Mouse (Mus musculus): ENCODE results near the gene Scgb1c1. TPM values are rescaled to one million over a fixed set of nuclear protein-coding genes. Genes with fewer than 3 reads are reported as not detected.
A peak's percentile ranks its signal among the peaks of the same experiment; 100 is the strongest.

Gene Scgb1c1
- polyA plus RNA-seq, 1 experiment, result not detected

- H3K27ac ChIP-seq (ENCODE audit: insufficient read depth, low read depth, low read length), result no peak overlapping the region
- H3K36me3 ChIP-seq (ENCODE audit: control insufficient read depth, insufficient read depth, low read length), result no peaks in the 10 kb centered on the region
- H3K4me3 ChIP-seq (ENCODE audit: low read depth, low read length), result no peak overlapping the region
- WGBS, result 84% methylated on average over 4 of the region's 4 CpGs
- H3K4me1 ChIP-seq (ENCODE audit: control insufficient read depth, insufficient read depth, insufficient read length, low read length), result peaks cover 12% of the 10 kb centered on the region
- no peak for TF ChIP-seq POLR2A (IDR thresholded peaks at IDR 0.05; ENCODE audit: low read depth, low read length)
- no peak for TF ChIP-seq CTCF (IDR thresholded peaks at IDR 0.05; ENCODE audit: extremely low read depth, insufficient read length, insufficient replicate concordance, low read depth, low read length)
- no peaks in the 10 kb centered on the region for H3K27me3 ChIP-seq (ENCODE audit: control insufficient read depth, insufficient read depth, low read length)
These were observed 12.0 kb upstream of the Scgb1c1 start for GRCm38 (mm10) chr7:140833341-140833740.

- H3K27ac ChIP-seq (ENCODE audit: insufficient read depth, low read depth, low read length), result peak within 1 kb of the TSS; percentile 58
- WGBS, result 21% methylated on average over 20 of the region's 20 CpGs
- H3K4me3 ChIP-seq (ENCODE audit: low read depth, low read length), result peak within 1 kb of the TSS; percentile 58
These were observed 10.2 kb upstream of the Scgb1c1 start, which contains the start of gene Urah for GRCm38 (mm10) chr7:140834968-140835757. Gene Urah, plus strand, starts transcription at chr7:140835018.

GRCm38 (mm10) chr7:140835758-140836087 lies 9.6 kb upstream of the Scgb1c1 start:
- 29% methylated on average over 2 of the region's 2 CpGs for WGBS
- Histone ChIP-seq H3K36me3 (ENCODE audit: control insufficient read depth, insufficient read depth, low read length) (no peaks in the 10 kb centered on the region), H3K4me3 (ENCODE audit: low read depth, low read length) (peak overlapping the region; percentile 58), H3K27me3 (ENCODE audit: control insufficient read depth, insufficient read depth, low read length) (no peaks in the 10 kb centered on the region), H3K27ac (ENCODE audit: insufficient read depth, low read depth, low read length) (peak overlapping the region; percentile 58), H3K4me1 (ENCODE audit: control insufficient read depth, insufficient read depth, insufficient read length, low read length) (peaks cover 9% of the 10 kb centered on the region)
- TF ChIP-seq POLR2A (IDR thresholded peaks at IDR 0.05; ENCODE audit: low read depth, low read length) (no peak), CTCF (IDR thresholded peaks at IDR 0.05; ENCODE audit: extremely low read depth, insufficient read length, insufficient replicate concordance, low read depth, low read length) (no peak)

More at GRCm38 (mm10) chr7:140834968-140835757, 10.2 kb upstream of the Scgb1c1 start, which contains the start of gene Urah:
- TF ChIP-seq CTCF (IDR thresholded peaks at IDR 0.05; ENCODE audit: extremely low read depth, insufficient read length, insufficient replicate concordance, low read depth, low read length) (no peak), POLR2A (IDR thresholded peaks at IDR 0.05; ENCODE audit: low read depth, low read length) (peak; percentile 47; the same call in 1 of the 2 replicates)
- Histone ChIP-seq H3K4me1 (ENCODE audit: control insufficient read depth, insufficient read depth, insufficient read length, low read length) (peaks cover 9% of the 10 kb centered on the region), H3K36me3 (ENCODE audit: control insufficient read depth, insufficient read depth, low read length) (no peaks in the 10 kb centered on the region), H3K27me3 (ENCODE audit: control insufficient read depth, insufficient read depth, low read length) (no peaks in the 10 kb centered on the region)

- Histone ChIP-seq H3K4me3 (ENCODE audit: low read depth, low read length) (no peak overlapping the region), H3K4me1 (ENCODE audit: control insufficient read depth, insufficient read depth, insufficient read length, low read length) (peaks cover 9% of the 10 kb centered on the region), H3K27ac (ENCODE audit: insufficient read depth, low read depth, low read length) (no peak overlapping the region), H3K27me3 (ENCODE audit: control insufficient read depth, insufficient read depth, low read length) (no peaks in the 10 kb centered on the region), H3K36me3 (ENCODE audit: control insufficient read depth, insufficient read depth, low read length) (no peaks in the 10 kb centered on the region)
- no peak for TF ChIP-seq CTCF (IDR thresholded peaks at IDR 0.05; ENCODE audit: extremely low read depth, insufficient read length, insufficient replicate concordance, low read depth, low read length)
- no peak for TF ChIP-seq POLR2A (IDR thresholded peaks at IDR 0.05; ENCODE audit: low read depth, low read length)
- 87% methylated on average over 9 of the region's 9 CpGs for WGBS
These were observed 8.9 kb upstream of the Scgb1c1 start for GRCm38 (mm10) chr7:140836243-140837115.

GRCm38 (mm10) chr7:140839556-140839955 lies 5.8 kb upstream of the Scgb1c1 start:
- Histone ChIP-seq H3K27me3 (ENCODE audit: control insufficient read depth, insufficient read depth, low read length) (no peaks in the 10 kb centered on the region), H3K4me1 (ENCODE audit: control insufficient read depth, insufficient read depth, insufficient read length, low read length) (peaks cover 13% of the 10 kb centered on the region), H3K4me3 (ENCODE audit: low read depth, low read length) (no peak overlapping the region), H3K36me3 (ENCODE audit: control insufficient read depth, insufficient read depth, low read length) (no peaks in the 10 kb centered on the region), H3K27ac (ENCODE audit: insufficient read depth, low read depth, low read length) (no peak overlapping the region)
- 82% methylated on average over 5 of the region's 5 CpGs for WGBS
- TF ChIP-seq CTCF (IDR thresholded peaks at IDR 0.05; ENCODE audit: extremely low read depth, insufficient read length, insufficient replicate concordance, low read depth, low read length), result no peak
- TF ChIP-seq POLR2A (IDR thresholded peaks at IDR 0.05; ENCODE audit: low read depth, low read length), result no peak

- Histone ChIP-seq H3K4me3 (ENCODE audit: low read depth, low read length) (no peak overlapping the region), H3K27ac (ENCODE audit: insufficient read depth, low read depth, low read length) (no peak overlapping the region), H3K36me3 (ENCODE audit: control insufficient read depth, insufficient read depth, low read length) (no peaks in the 10 kb centered on the region), H3K4me1 (ENCODE audit: control insufficient read depth, insufficient read depth, insufficient read length, low read length) (peaks cover 4% of the 10 kb centered on the region; the same call in 1 of the 2 replicates), H3K27me3 (ENCODE audit: control insufficient read depth, insufficient read depth, low read length) (no peaks in the 10 kb centered on the region)
- no peak for TF ChIP-seq POLR2A (IDR thresholded peaks at IDR 0.05; ENCODE audit: low read depth, low read length)
- no peak for TF ChIP-seq CTCF (IDR thresholded peaks at IDR 0.05; ENCODE audit: extremely low read depth, insufficient read length, insufficient replicate concordance, low read depth, low read length)
- 31% methylated on average over 19 of the region's 19 CpGs for WGBS
These were observed 4.3 kb upstream of the Scgb1c1 start for GRCm38 (mm10) chr7:140840750-140841735.
